Mouse (Mus musculus) kidney, adult 2 months (tissue): ENCODE data around the gene Mitf. TPM values are rescaled to one million over a fixed set of nuclear protein-coding genes. Genes with fewer than 3 reads are reported as not detected.

ENCODE experiments used
- DNase-seq: peaks from one replicate; pipeline ENCODE4 v3.0.0; 2021
- H3K27ac ChIP-seq: fragments of 200-500 bp; 2 replicates; pipeline ENCODE4 v1.5.1; 2012; ENCODE audit warnings: low read depth, low read length, control low read depth, inconsistent platforms; ENCODE audit not compliant: insufficient read depth
- H3K27me3 ChIP-seq: fragments of 200-500 bp; replicated peaks from 2 replicates; pipeline ENCODE4 v1.6.1; 2012; ENCODE audit warnings: mild to moderate bottlenecking, moderate library complexity, low read length, inconsistent platforms; ENCODE audit not compliant: control insufficient read depth, insufficient read depth
- H3K36me3 ChIP-seq: fragments of 200-500 bp; 2 replicates; pipeline ENCODE4 v1.6.1; 2012; ENCODE audit warnings: mild to moderate bottlenecking, moderate library complexity, low read length, inconsistent platforms; ENCODE audit not compliant: control insufficient read depth, insufficient read depth
- H3K4me1 ChIP-seq: fragments of 200-500 bp; 2 replicates; pipeline ENCODE4 v1.6.1; 2011; ENCODE audit warnings: low read length; ENCODE audit not compliant: control insufficient read depth, insufficient read depth
- H3K4me3 ChIP-seq: fragments of 200-500 bp; 2 replicates; pipeline ENCODE4 v1.5.1; 2011; ENCODE audit warnings: mild to moderate bottlenecking, low read depth, low read length, control low read depth; ENCODE audit not compliant: insufficient read depth
- CTCF ChIP-seq: fragments of 200-500 bp; conservative IDR thresholded peaks from 2 replicates; pipeline ENCODE4 v1.5.1; 2011; ENCODE audit warnings: low read depth, mild to moderate bottlenecking, control low read depth, low read length, moderate library complexity, mixed read lengths; ENCODE audit not compliant: insufficient read depth, insufficient read length
- POLR2A ChIP-seq: fragments of 200-500 bp; IDR thresholded peaks from one replicate; pipeline ENCODE4 v1.6.1; 2011; ENCODE audit warnings: low read depth, low read length, control low read depth
- WGBS: fragments of 180-500 bp; shearing (Covaris S2); methylation state at CpG from one replicate; pipeline ENCODE4 v1.1.7; 2018; 5-methylcytosine and 5-hydroxymethylcytosine counted together
- polyA plus RNA-seq: library from polyadenylated mRNA; depleted of rRNA; stranded (reverse); fragments of >200 nt; gene quantifications from 2 replicates; pipeline ENCODE4 v1.2.3, GENCODE M21; 2012

Mitf gene
- polyA plus RNA-seq, 1 experiment: 8.3 TPM

DNA sequence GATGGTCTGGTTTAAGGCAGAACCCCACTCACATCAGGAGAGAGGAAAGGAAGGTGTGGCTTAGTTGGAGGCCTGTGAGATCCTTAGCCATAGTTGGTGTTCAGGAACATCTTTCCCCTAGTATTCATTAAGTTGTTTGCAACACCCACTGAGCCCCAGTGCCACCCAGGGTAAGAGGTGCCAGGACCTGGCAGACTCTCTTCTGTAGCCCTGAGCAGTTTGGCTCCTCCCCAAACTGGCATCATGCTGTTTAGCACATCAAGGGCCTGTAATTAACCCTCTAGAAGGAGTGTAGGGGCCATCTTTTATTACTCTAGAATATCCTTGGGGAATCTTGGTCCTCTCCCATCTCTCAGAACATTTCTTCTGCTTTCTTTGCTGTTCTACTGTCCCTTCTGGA lies 30.9 kb downstream of the Mitf start:
- no peaks in the 10 kb centered on the region for H3K27me3 ChIP-seq
- no peak for TF ChIP-seq POLR2A
- no peak for TF ChIP-seq CTCF
- H3K27ac ChIP-seq: no peak overlapping the region
- no peak for DNase-seq
- H3K4me3 ChIP-seq: no peak overlapping the region
- H3K4me1 ChIP-seq: no peaks in the 10 kb centered on the region; the same call in 1 of the 2 replicates
- H3K36me3 ChIP-seq: no peaks in the 10 kb centered on the region

DNA sequence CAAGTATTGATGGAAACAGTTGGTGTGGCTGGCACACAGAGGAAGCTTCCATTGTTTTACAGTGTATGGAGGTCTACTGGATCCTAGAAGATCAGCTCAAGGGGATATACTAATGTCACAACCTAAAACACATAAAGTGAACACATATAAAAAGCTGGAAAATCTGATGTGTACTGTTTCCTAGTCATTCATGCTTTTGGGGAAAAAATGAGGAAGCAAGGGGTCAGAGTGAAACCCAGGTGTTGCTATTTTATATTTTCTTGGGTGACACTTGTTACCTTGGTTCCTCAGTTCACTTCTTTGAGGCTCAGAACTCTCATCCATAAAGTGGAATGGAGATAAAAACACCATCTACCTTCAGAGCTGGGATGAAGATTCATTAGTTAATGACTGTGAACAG lies 32.7 kb downstream of the Mitf start:
- H3K27me3 ChIP-seq: no peaks in the 10 kb centered on the region
- no peak overlapping the region for H3K27ac ChIP-seq
- H3K4me3 ChIP-seq: no peak overlapping the region
- no peaks in the 10 kb centered on the region for H3K36me3 ChIP-seq
- no peaks in the 10 kb centered on the region; the same call in 1 of the 2 replicates for H3K4me1 ChIP-seq
- TF ChIP-seq POLR2A (no peak), CTCF (no peak)
- DNase-seq: no peak

DNA sequence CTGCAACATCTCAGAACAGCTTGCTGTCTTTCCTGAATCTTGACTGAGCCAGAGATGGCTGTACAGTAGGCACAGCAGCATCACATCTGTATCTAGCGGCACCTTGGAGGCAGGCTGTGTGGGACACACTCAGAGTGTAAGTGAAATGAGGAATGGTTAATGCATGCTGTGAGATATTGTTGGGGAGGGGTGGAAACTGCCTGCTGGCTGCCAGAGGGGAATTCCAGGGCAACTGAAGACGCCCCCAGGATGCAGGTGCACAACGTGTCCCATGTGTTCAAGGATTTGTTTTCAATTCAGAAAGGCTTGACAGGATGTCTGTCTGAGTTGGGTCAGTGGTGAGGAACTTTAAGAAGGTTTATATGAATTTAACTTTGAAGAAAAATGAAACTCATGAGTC lies 37.3 kb downstream of the Mitf start:
- WGBS: 66% methylated on average over 3 of the region's 3 CpGs
- DNase-seq: no peak
- no peak overlapping the region for H3K27ac ChIP-seq
- H3K4me3 ChIP-seq: no peak overlapping the region
- H3K36me3 ChIP-seq: no peaks in the 10 kb centered on the region
- no peaks in the 10 kb centered on the region for H3K4me1 ChIP-seq
- TF ChIP-seq POLR2A (no peak), CTCF (no peak)
- no peaks in the 10 kb centered on the region for H3K27me3 ChIP-seq

DNA sequence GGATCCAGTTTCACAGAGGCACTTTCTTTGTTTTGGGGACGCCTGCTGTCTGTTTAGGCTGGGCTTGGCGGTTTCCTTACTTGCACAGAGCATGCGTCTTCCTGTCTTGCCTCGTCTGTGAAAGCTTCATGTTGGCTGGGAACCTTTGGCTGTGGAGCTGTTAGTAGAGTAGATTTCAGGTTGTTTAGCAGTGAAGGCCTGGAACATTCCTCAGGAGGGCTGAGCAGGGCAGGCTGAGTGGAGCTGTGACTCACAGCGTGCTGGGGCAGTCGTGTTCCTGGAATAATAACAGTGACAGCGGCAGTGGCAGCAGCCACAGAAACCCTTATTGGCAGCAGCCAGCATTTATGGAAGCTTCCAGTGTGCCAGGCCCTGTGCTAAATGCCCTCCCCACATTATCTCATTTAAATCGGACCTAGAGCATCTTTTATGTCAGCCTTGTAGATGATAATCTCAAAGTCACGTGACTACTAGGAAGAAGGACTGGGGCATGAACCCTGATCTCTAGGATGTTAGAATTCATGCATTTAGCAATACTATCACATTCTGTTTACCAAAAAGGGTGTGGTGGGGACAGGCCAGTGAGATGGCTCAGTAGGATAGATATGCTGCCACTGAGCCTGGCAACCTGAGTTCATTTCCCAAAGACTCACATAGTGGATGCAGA lies 41.5 kb downstream of the Mitf start:
- Histone ChIP-seq H3K27me3 (no peaks in the 10 kb centered on the region), H3K4me1 (no peaks in the 10 kb centered on the region), H3K27ac (no peak overlapping the region), H3K36me3 (no peaks in the 10 kb centered on the region), H3K4me3 (no peak overlapping the region)
- DNase-seq: no peak
- 67% methylated on average over 9 of the region's 9 CpGs for WGBS
- no peak for TF ChIP-seq CTCF

DNA sequence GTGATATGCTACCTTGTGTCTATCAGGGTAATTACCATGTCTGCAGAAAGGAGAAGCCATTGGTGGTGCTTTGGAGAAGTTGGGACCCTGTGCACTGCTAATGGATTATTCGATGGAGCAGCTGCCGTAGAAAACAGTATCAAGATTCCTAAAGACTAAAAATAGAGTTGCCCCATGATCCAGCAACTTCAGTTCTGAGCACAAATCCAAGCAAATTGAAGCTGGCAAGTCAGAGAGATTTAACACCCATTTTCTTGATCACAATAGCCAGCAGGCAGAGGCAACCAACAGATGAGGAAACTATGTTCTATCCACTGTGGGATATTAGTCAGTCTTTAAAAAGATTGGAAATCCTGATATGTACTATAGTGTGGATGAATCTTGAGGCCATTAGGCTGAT lies 47.4 kb downstream of the Mitf start:
- WGBS: 92% methylated on average over 2 of the region's 2 CpGs
- peak; percentile 40 for DNase-seq

DNA sequence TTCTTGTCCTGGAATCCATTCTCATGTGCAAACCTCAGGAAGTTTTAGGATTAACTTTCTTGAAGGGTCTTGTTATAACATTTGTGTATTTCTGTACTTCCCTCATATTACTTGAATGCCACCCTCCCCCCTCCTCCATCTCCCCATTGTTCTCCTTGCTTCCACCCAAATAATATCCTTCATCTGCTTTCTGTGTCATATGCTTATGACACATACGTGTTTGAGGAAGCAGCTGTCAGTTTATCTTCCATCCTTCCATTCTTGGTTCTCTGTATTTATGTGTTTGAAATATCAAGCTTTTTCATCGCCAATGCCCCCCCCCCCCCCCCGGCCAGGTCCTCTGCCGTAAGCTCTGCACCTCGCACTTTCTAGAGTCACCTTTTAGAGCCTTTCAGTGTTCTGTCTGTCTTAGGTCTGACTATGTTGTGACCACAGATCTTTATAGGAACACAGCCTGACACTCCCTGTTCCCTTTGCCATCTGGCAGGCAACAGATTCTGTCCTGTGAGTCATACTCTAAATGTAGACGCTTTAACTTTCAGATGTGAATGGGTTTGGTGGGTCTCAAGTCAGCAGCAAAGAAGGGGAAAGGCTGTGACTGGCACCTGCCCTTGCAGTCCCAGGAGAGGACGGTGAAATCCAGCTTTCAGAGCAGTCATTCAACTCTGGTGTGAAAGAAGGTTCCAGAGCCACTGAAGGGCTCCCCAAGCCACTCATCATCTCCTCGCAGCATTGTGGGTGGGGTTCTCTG lies 48.7 kb downstream of the Mitf start:
- Histone ChIP-seq H3K4me3 (no peak overlapping the region), H3K4me1 (no peaks in the 10 kb centered on the region), H3K27me3 (no peaks in the 10 kb centered on the region), H3K36me3 (no peaks in the 10 kb centered on the region), H3K27ac (no peak overlapping the region)
- TF ChIP-seq CTCF: no peak
- TF ChIP-seq POLR2A: no peak
- DNase-seq: no peak
- WGBS: 80% methylated on average over 8 of the region's 8 CpGs

More for the DNA sequence above, 47.4 kb downstream of the Mitf start:
- Histone ChIP-seq H3K27me3 (no peaks in the 10 kb centered on the region), H3K4me1 (no peaks in the 10 kb centered on the region), H3K27ac (no peak overlapping the region), H3K4me3 (no peak overlapping the region), H3K36me3 (no peaks in the 10 kb centered on the region)
- no peak for TF ChIP-seq CTCF
- no peak for TF ChIP-seq POLR2A

DNA sequence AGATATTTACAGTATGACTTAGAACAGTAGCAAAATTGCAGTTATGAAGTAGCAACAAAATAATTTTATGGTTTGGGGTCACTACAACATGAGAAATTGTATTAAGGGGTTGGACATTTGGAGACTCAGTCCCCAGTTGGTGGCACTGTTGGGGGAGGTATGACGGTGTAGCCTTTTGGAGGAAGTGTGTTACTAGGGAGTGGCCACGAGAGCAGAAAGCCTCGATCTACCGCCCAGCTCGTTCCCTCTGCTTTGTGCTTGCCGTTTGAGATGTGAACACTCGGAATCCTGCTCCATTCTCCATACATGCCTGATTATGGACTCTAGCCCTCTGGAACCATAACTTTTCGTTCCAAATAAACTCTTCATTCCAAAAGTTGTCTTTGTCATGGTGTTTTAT lies 49.6 kb downstream of the Mitf start:
- TF ChIP-seq CTCF (no peak), POLR2A (no peak)
- DNase-seq: no peak
- WGBS: 82% methylated on average over 8 of the region's 8 CpGs
- no peak overlapping the region for H3K4me3 ChIP-seq
- H3K36me3 ChIP-seq: no peaks in the 10 kb centered on the region
- H3K4me1 ChIP-seq: no peaks in the 10 kb centered on the region
- H3K27ac ChIP-seq: no peak overlapping the region
- no peaks in the 10 kb centered on the region for H3K27me3 ChIP-seq
